Mouse (Mus musculus) stomach, postnatal 0 days (tissue): ENCODE data around the gene Fam189a1. TPM values are rescaled to one million over a fixed set of nuclear protein-coding genes. Genes with fewer than 3 reads are reported as not detected.

Experiments
- ATAC-seq: fragments of 200-750 bp; cut with Nextera tagmentation; 2 replicates; pipeline ENCODE4 v1.8.0; 2017; ENCODE audit not compliant: low FRiP score, low TSS enrichment
- DNase-seq: peaks from one replicate; pipeline ENCODE4 v3.0.0-alpha.2; 2016; ENCODE audit warnings: low spot score
- H3K27ac ChIP-seq: fragments of 300-500 bp; sonication (generic); replicated peaks from 2 replicates; pipeline ENCODE4 v1.5.1; 2014; ENCODE audit warnings: mild to moderate bottlenecking, control low read depth
- H3K27me3 ChIP-seq: fragments of 300-500 bp; sonication (generic); 2 replicates; pipeline ENCODE4 v1.6.1; 2014; ENCODE audit warnings: low read length; ENCODE audit not compliant: control insufficient read depth, insufficient read depth
- H3K36me3 ChIP-seq: fragments of 300-500 bp; sonication (generic); 2 replicates; pipeline ENCODE4 v1.6.1; 2014; ENCODE audit warnings: low read length, mixed read lengths; ENCODE audit not compliant: control insufficient read depth, insufficient read depth
- H3K4me1 ChIP-seq: fragments of 300-500 bp; sonication (generic); replicated peaks from 2 replicates; pipeline ENCODE4 v1.6.1; 2014; ENCODE audit warnings: antibody characterized with exemption; ENCODE audit not compliant: control insufficient read depth, insufficient read depth
- H3K4me2 ChIP-seq: fragments of 300-500 bp; sonication (generic); replicated peaks from 2 replicates; pipeline ENCODE4 v1.6.1; 2014; ENCODE audit warnings: low read depth, mild to moderate bottlenecking, control low read depth, moderate library complexity
- H3K4me3 ChIP-seq: fragments of 300-500 bp; sonication (generic); 2 replicates; pipeline ENCODE4 v1.5.1; 2014; ENCODE audit warnings: low read depth, low read length, control low read depth
- H3K9ac ChIP-seq: fragments of 300-500 bp; sonication (generic); 2 replicates; pipeline ENCODE4 v1.6.1; 2014; ENCODE audit warnings: mild to moderate bottlenecking, low read length, control low read depth, mixed read lengths
- H3K9me3 ChIP-seq: fragments of 300-500 bp; sonication (generic); 2 replicates; pipeline ENCODE4 v1.6.1; 2016; ENCODE audit warnings: low read length; ENCODE audit not compliant: control insufficient read depth
- CTCF ChIP-seq: IDR thresholded peaks from 2 replicates; pipeline ENCODE4 v1.5.1; 2016; ENCODE audit warnings: antibody characterized with exemption, low read depth, mild to moderate bottlenecking, moderate library complexity
- EP300 ChIP-seq: optimal IDR thresholded peaks from 2 replicates; pipeline ENCODE3; 2016; ENCODE audit warnings: antibody characterized with exemption
- WGBS: fragments of 180-500 bp; shearing (Covaris S2); extraction: QIAGEN DNeasy Blood & Tissue Kit; methylation state at CpG from one replicate; pipeline ENCODE4 v1.1.7; 2014; 5-methylcytosine and 5-hydroxymethylcytosine counted together
- polyA plus RNA-seq: library from polyadenylated mRNA; unstranded; fragments of >200 nt; fragmentation: Nextera tagmentation; extraction: Ambion mirVana; gene quantifications from 2 replicates; pipeline ENCODE4 v1.2.1, GENCODE M21; 2015

Fam189a1 gene
- polyA plus RNA-seq, 1 experiment from 2014 or later = 0.25 TPM

GRCm38 (mm10) chr7:64997743-64998142, 158.6 kb downstream of the Fam189a1 start:
- WGBS = 91% methylated on average over 5 of the region's 5 CpGs
- Histone ChIP-seq H3K9ac (no peak overlapping the region), H3K4me3 (no peak overlapping the region), H3K36me3 (no peaks in the 10 kb centered on the region), H3K27me3 (no peaks in the 10 kb centered on the region), H3K9me3 (no peaks in the 10 kb centered on the region), H3K27ac (no peak overlapping the region), H3K4me2 (no peak overlapping the region), H3K4me1 (no peaks in the 10 kb centered on the region)
- no peak for TF ChIP-seq EP300
- no peak for TF ChIP-seq CTCF
- DNase-seq (no peak), ATAC-seq (no peak)

DNA sequence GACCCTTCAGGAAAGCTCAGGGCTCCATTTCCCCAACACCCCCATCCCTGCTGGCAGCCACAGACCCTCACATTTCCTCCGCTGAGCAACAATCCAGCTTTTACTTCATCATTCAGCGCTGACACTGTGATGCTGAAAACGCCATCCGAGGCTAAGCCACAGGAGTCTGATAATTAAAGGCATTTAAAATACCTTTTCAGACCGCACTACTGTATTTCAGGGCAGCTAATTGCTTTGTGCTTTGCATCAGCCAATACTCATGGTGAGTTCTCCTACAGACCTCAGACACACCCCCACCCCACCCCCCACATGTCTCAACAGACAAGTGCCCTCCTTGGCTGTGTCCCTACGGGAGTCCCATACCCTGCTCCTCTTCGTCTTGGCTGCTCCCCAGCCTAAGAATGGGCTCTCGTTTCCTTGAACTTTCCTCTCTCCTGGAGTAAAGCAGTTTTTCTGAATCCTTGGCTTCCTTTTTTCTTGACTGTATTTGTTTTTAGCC, 160.4 kb downstream of the Fam189a1 start:
- no peak for ATAC-seq
- Histone ChIP-seq H3K9ac (no peak overlapping the region), H3K4me1 (no peaks in the 10 kb centered on the region), H3K9me3 (no peaks in the 10 kb centered on the region), H3K27me3 (no peaks in the 10 kb centered on the region), H3K4me3 (no peak overlapping the region), H3K27ac (no peak overlapping the region), H3K36me3 (no peaks in the 10 kb centered on the region), H3K4me2 (no peak overlapping the region)
- WGBS = 57% methylated on average over 8 of the region's 8 CpGs
- TF ChIP-seq CTCF = no peak
- TF ChIP-seq EP300 = no peak
- DNase-seq = no peak

- no peak for DNase-seq
These were observed 167.0 kb downstream of the Fam189a1 start for GRCm38 (mm10) chr7:64989406-64989805.

GRCm38 (mm10) chr7:64988015-64988414, 168.4 kb downstream of the Fam189a1 start:
- 85% methylated on average over 2 of the region's 2 CpGs for WGBS
- Histone ChIP-seq H3K9me3 (no peaks in the 10 kb centered on the region), H3K27ac (no peak overlapping the region), H3K4me1 (no peaks in the 10 kb centered on the region), H3K9ac (no peak overlapping the region), H3K27me3 (no peaks in the 10 kb centered on the region), H3K36me3 (no peaks in the 10 kb centered on the region), H3K4me2 (no peak overlapping the region), H3K4me3 (no peak overlapping the region)
- DNase-seq (no peak), ATAC-seq (no peak)
- TF ChIP-seq EP300 (no peak), CTCF (no peak)

More at GRCm38 (mm10) chr7:64989406-64989805, 167.0 kb downstream of the Fam189a1 start:
- Histone ChIP-seq H3K36me3 (no peaks in the 10 kb centered on the region), H3K4me2 (no peak overlapping the region), H3K9me3 (no peaks in the 10 kb centered on the region), H3K27ac (no peak overlapping the region), H3K4me1 (no peaks in the 10 kb centered on the region), H3K4me3 (no peak overlapping the region), H3K9ac (no peak overlapping the region), H3K27me3 (no peaks in the 10 kb centered on the region)
- TF ChIP-seq EP300 = no peak
- no peak for TF ChIP-seq CTCF
- 75% methylated on average over 4 of the region's 4 CpGs for WGBS
- ATAC-seq = no peak

- Histone ChIP-seq H3K27me3 (no peaks in the 10 kb centered on the region), H3K9me3 (no peaks in the 10 kb centered on the region), H3K9ac (no peak overlapping the region), H3K4me1 (no peaks in the 10 kb centered on the region), H3K36me3 (no peaks in the 10 kb centered on the region), H3K4me2 (no peak overlapping the region), H3K4me3 (no peak overlapping the region), H3K27ac (no peak overlapping the region)
- DNase-seq (no peak), ATAC-seq (no peak)
- 89% methylated on average over 22 of the region's 22 CpGs for WGBS
- TF ChIP-seq CTCF (no peak), EP300 (no peak)
These were observed 171.8 kb downstream of the Fam189a1 start for GRCm38 (mm10) chr7:64984468-64985120.

DNA sequence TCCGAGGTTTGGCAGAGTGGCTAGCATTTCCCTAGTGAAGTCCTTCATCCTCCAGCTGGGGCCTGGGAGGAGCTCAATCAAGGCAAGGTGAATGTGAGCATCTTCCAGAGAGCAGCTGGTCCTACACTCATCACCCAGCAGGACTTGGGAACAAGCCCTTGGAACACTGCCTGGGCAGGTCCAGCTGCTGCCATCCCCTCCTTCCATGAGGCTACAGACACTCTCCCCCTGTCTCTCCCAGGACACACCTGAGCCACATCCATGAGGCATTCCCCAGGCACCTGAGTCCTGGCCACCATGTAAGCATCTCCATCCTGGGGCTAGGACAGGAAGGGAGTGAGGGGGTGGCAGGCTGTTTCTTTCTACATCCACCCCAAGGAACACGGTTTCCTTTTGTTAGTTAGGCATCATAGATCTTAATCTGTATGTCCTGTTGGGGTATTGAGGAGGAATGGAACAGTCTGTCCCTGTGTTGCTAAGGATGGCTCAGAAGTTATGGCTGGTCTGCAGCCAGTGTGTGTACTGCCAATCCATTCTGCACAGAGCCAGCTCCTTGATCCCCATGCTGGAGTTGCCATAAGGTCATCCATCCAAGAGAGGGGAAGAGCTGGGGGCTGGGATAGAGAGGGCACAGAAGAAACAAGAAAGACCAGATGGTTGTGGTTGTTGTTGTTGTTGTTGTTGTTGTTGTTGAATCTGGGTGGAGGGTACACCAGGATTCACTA, 174.7 kb downstream of the Fam189a1 start:
- no peak for TF ChIP-seq CTCF
- no peak for TF ChIP-seq EP300
- Histone ChIP-seq H3K4me2 (no peak overlapping the region), H3K4me1 (no peaks in the 10 kb centered on the region), H3K27ac (no peak overlapping the region), H3K27me3 (no peaks in the 10 kb centered on the region), H3K9me3 (no peaks in the 10 kb centered on the region), H3K36me3 (no peaks in the 10 kb centered on the region), H3K4me3 (no peak overlapping the region), H3K9ac (no peak overlapping the region)
- DNase-seq (no peak), ATAC-seq (no peak)
- WGBS = 34% methylated on average over 2 of the region's 2 CpGs
